Mouse (Mus musculus) CH12.LX (cell line): ENCODE results near the gene Dcst1. TPM values are rescaled to one million over a fixed set of nuclear protein-coding genes. Genes with fewer than 3 reads are reported as not detected.

Experiments
- DNase-seq: peaks from one replicate; pipeline ENCODE4 v3.0.0-alpha.2; 2013; ENCODE audit errors: extremely low read depth
- H3K27ac ChIP-seq: 2 replicates; pipeline ENCODE4 v1.5.1; 2012; ENCODE audit warnings: low read depth, mild to moderate bottlenecking, control low read depth, moderate library complexity; ENCODE audit not compliant: insufficient read depth
- H3K27me3 ChIP-seq: replicated peaks from 2 replicates; pipeline ENCODE3; 2012; ENCODE audit warnings: inconsistent platforms
- H3K36me3 ChIP-seq, 2 experiments: replicated peaks in 1 of 2; 2 replicates each; pipeline versions ENCODE3 to v1.6.1; 2012; ENCODE audit warnings: inconsistent platforms in 1 of 2, low read length in 1 of 2, mild to moderate bottlenecking in 1 of 2, mixed read lengths in 1 of 2, moderate library complexity in 1 of 2; ENCODE audit not compliant: control insufficient read depth in 1 of 2, insufficient read depth in 1 of 2
- H3K4me1 ChIP-seq, 2 experiments: 2 replicates each; pipeline ENCODE4 v1.6.1; 2012; ENCODE audit warnings: inconsistent platforms in 1 of 2, moderate library complexity in 1 of 2; ENCODE audit not compliant: insufficient read depth in 2 of 2, control insufficient read depth in 1 of 2
- H3K4me2 ChIP-seq: 2 replicates; pipeline ENCODE4 v1.6.1; 2012; ENCODE audit warnings: low read depth, mild to moderate bottlenecking, control low read depth; ENCODE audit not compliant: poor library complexity, insufficient read depth, severe bottlenecking
- H3K4me3 ChIP-seq, 3 experiments: fragments of 150-350 bp in 1 of 3; sonication (generic) in 1 of 3; replicated peaks in 1 of 3; 2 replicates each; pipeline versions ENCODE3 to v1.5.1; 2011 to 2012; ENCODE audit warnings: low read depth in 2 of 3, low read length in 2 of 3, mild to moderate bottlenecking in 2 of 3, moderate library complexity in 2 of 3, control low read depth in 1 of 3, improper control_type of control experiment in 1 of 3, inconsistent platforms in 1 of 3, mixed read lengths in 1 of 3; ENCODE audit not compliant: poor library complexity in 1 of 3
- H3K79me2 ChIP-seq: replicated peaks from 2 replicates; pipeline ENCODE4 v1.6.1; 2012; ENCODE audit warnings: mild to moderate bottlenecking, moderate library complexity; ENCODE audit not compliant: control insufficient read depth, poor library complexity, insufficient read depth, severe bottlenecking; ENCODE audit errors: extremely low read depth
- H3K9ac ChIP-seq: 2 replicates; pipeline ENCODE4 v1.6.1; 2012; ENCODE audit warnings: low read depth, mild to moderate bottlenecking, control low read depth, moderate library complexity; ENCODE audit not compliant: insufficient read depth
- H3K9me3 ChIP-seq: replicated peaks from 2 replicates; pipeline ENCODE3; 2012; ENCODE audit warnings: low read length, inconsistent platforms, mixed read lengths
- BHLHE40 ChIP-seq: IDR thresholded peaks from 2 replicates; pipeline ENCODE4 v1.6.1; 2011; ENCODE audit warnings: mild to moderate bottlenecking, low read depth, low read length, improper control_type of control experiment
- CHD1 ChIP-seq: IDR thresholded peaks from 2 replicates; pipeline ENCODE4 v1.6.1; 2012; ENCODE audit warnings: low read depth, low read length, improper control_type of control experiment, inconsistent platforms
- CHD2 ChIP-seq: IDR thresholded peaks from 2 replicates; pipeline ENCODE4 v1.6.1; 2011; ENCODE audit warnings: low read length, improper control_type of control experiment
- CTCF ChIP-seq, 2 experiments: IDR thresholded peaks in 1 of 2; conservative IDR thresholded peaks in 1 of 2; 2 replicates each; pipeline ENCODE4 v1.5.1; 2011 to 2012; ENCODE audit warnings: low read depth in 2 of 2, low read length in 2 of 2, improper control_type of control experiment in 1 of 2, inconsistent platforms in 1 of 2, mild to moderate bottlenecking in 1 of 2, moderate library complexity in 1 of 2
- E2F4 ChIP-seq: IDR thresholded peaks from 2 replicates; pipeline ENCODE4 v1.6.1; 2011; ENCODE audit warnings: low read depth, low read length, improper control_type of control experiment; ENCODE audit not compliant: insufficient replicate concordance
- ELF1 ChIP-seq: IDR thresholded peaks from 2 replicates; pipeline ENCODE4 v1.6.1; 2014; ENCODE audit warnings: low read depth, mild to moderate bottlenecking, inconsistent platforms, low read length, improper control_type of control experiment
- EP300 ChIP-seq: IDR thresholded peaks from 2 replicates; pipeline ENCODE4 v1.6.1; 2011; ENCODE audit warnings: low read length, improper control_type of control experiment
- ETS1 ChIP-seq: conservative IDR thresholded peaks from 2 replicates; pipeline ENCODE4 v1.6.1; 2012; ENCODE audit warnings: low read depth, mild to moderate bottlenecking, inconsistent platforms, low read length, improper control_type of control experiment, moderate library complexity
- GABPA ChIP-seq: IDR thresholded peaks from 2 replicates; pipeline ENCODE4 v1.6.1; 2012; ENCODE audit warnings: low read depth, low read length, improper control_type of control experiment, inconsistent platforms; ENCODE audit not compliant: insufficient replicate concordance
- HCFC1 ChIP-seq: IDR thresholded peaks from 2 replicates; pipeline ENCODE4 v1.6.1; 2012; ENCODE audit warnings: low read depth, mild to moderate bottlenecking, inconsistent platforms, low read length, improper control_type of control experiment
- IRF4 ChIP-seq: IDR thresholded peaks from 2 replicates; pipeline ENCODE4 v1.6.1; 2014; ENCODE audit warnings: low read depth, mild to moderate bottlenecking, inconsistent platforms, low read length, improper control_type of control experiment
- JUN ChIP-seq: IDR thresholded peaks from 2 replicates; pipeline ENCODE4 v1.6.1; 2011; ENCODE audit warnings: low read depth, mild to moderate bottlenecking, low read length, improper control_type of control experiment, moderate library complexity; ENCODE audit not compliant: insufficient read depth
- JUND ChIP-seq: conservative IDR thresholded peaks from 2 replicates; pipeline ENCODE4 v1.6.1; 2011; ENCODE audit warnings: low read depth, low read length, improper control_type of control experiment
- KAT2A ChIP-seq: IDR thresholded peaks from 2 replicates; pipeline ENCODE4 v1.6.1; 2012; ENCODE audit warnings: low read length, improper control_type of control experiment, inconsistent platforms; ENCODE audit not compliant: insufficient replicate concordance
- MAFK ChIP-seq: IDR thresholded peaks from 2 replicates; pipeline ENCODE4 v1.6.1; 2011; ENCODE audit warnings: low read length, improper control_type of control experiment; ENCODE audit not compliant: insufficient replicate concordance
- MAX ChIP-seq: IDR thresholded peaks from 2 replicates; pipeline ENCODE4 v1.6.1; 2011; ENCODE audit warnings: low read length, improper control_type of control experiment
- MAZ ChIP-seq: IDR thresholded peaks from 2 replicates; pipeline ENCODE4 v1.6.1; 2012; ENCODE audit warnings: low read depth, mild to moderate bottlenecking, inconsistent platforms, low read length, improper control_type of control experiment, moderate library complexity
- MEF2A ChIP-seq: IDR thresholded peaks from 2 replicates; pipeline ENCODE4 v1.6.1; 2014; ENCODE audit warnings: low read depth, mild to moderate bottlenecking, inconsistent platforms, low read length, improper control_type of control experiment, borderline replicate concordance
- MXI1 ChIP-seq: IDR thresholded peaks from 2 replicates; pipeline ENCODE4 v1.6.1; 2011; ENCODE audit warnings: mild to moderate bottlenecking, low read depth, low read length, improper control_type of control experiment
- MYC ChIP-seq: IDR thresholded peaks from 2 replicates; pipeline ENCODE4 v1.6.1; 2011; ENCODE audit warnings: low read depth, mild to moderate bottlenecking, improper control_type of control experiment, low read length
- NELFE ChIP-seq: IDR thresholded peaks from 2 replicates; pipeline ENCODE4 v1.6.1; 2011; ENCODE audit warnings: low read depth, low read length, improper control_type of control experiment
- NRF1 ChIP-seq: IDR thresholded peaks from 2 replicates; pipeline ENCODE4 v1.6.1; 2014; ENCODE audit warnings: low read depth, mild to moderate bottlenecking, inconsistent platforms, low read length, improper control_type of control experiment, moderate library complexity
- PAX5 ChIP-seq: IDR thresholded peaks from 2 replicates; pipeline ENCODE4 v1.6.1; 2012; ENCODE audit warnings: low read length, inconsistent platforms, mixed read lengths
- POLR2A ChIP-seq: IDR thresholded peaks from 2 replicates; pipeline ENCODE4 v1.6.1; 2011; ENCODE audit warnings: low read depth, mild to moderate bottlenecking, improper control_type of control experiment, low read length
- POLR2AphosphoS2 ChIP-seq: IDR thresholded peaks from 2 replicates; pipeline ENCODE4 v1.6.1; 2011; ENCODE audit warnings: low read depth, low read length, improper control_type of control experiment
- RAD21 ChIP-seq: IDR thresholded peaks from 2 replicates; pipeline ENCODE4 v1.6.1; 2011; ENCODE audit warnings: low read depth, mild to moderate bottlenecking, low read length, improper control_type of control experiment, moderate library complexity
- RCOR1 ChIP-seq: conservative IDR thresholded peaks from 2 replicates; pipeline ENCODE4 v1.6.1; 2012; ENCODE audit warnings: low read depth, mild to moderate bottlenecking, inconsistent platforms, low read length, improper control_type of control experiment
- SIN3A ChIP-seq: IDR thresholded peaks from 2 replicates; pipeline ENCODE4 v1.6.1; 2012; ENCODE audit warnings: low read length, improper control_type of control experiment, inconsistent platforms
- SMC3 ChIP-seq: IDR thresholded peaks from 2 replicates; pipeline ENCODE4 v1.6.1; 2011; ENCODE audit warnings: low read depth, low read length, improper control_type of control experiment
- TBP ChIP-seq: conservative IDR thresholded peaks from 2 replicates; pipeline ENCODE4 v1.6.1; 2011; ENCODE audit warnings: low read depth, low read length, improper control_type of control experiment
- TCF12 ChIP-seq: IDR thresholded peaks from 2 replicates; pipeline ENCODE4 v1.6.1; 2014; ENCODE audit warnings: low read depth, mild to moderate bottlenecking, inconsistent platforms, low read length, improper control_type of control experiment
- UBTF ChIP-seq: IDR thresholded peaks from 2 replicates; pipeline ENCODE4 v1.6.1; 2012; ENCODE audit warnings: low read depth, mild to moderate bottlenecking, inconsistent platforms, low read length, improper control_type of control experiment, moderate library complexity
- USF1 ChIP-seq: IDR thresholded peaks from 2 replicates; pipeline ENCODE4 v1.6.1; 2014; ENCODE audit warnings: low read depth, mild to moderate bottlenecking, inconsistent platforms, low read length, improper control_type of control experiment
- USF2 ChIP-seq: conservative IDR thresholded peaks from 2 replicates; pipeline ENCODE4 v1.6.1; 2011; ENCODE audit warnings: low read depth, low read length, improper control_type of control experiment
- ZC3H11A ChIP-seq: IDR thresholded peaks from 2 replicates; pipeline ENCODE4 v1.6.1; 2012; ENCODE audit warnings: low read depth, mild to moderate bottlenecking, inconsistent platforms, low read length, improper control_type of control experiment
- ZKSCAN1 ChIP-seq: IDR thresholded peaks from 2 replicates; pipeline ENCODE4 v1.6.1; 2012; ENCODE audit warnings: low read depth, inconsistent platforms, low read length, improper control_type of control experiment, borderline replicate concordance
- ZMIZ1 ChIP-seq: IDR thresholded peaks from 2 replicates; pipeline ENCODE4 v1.6.1; 2012; ENCODE audit warnings: low read depth, mild to moderate bottlenecking, inconsistent platforms, low read length, improper control_type of control experiment
- ZNF384 ChIP-seq: IDR thresholded peaks from 2 replicates; pipeline ENCODE4 v1.6.1; 2012; ENCODE audit warnings: low read depth, low read length, improper control_type of control experiment, inconsistent platforms
- dilution Hi-C: fragments of 300-500 bp; cut with MboI; formaldehyde crosslinking; loops from 2 replicates; pipeline ENCODE4 v1.14.3; 2020; ENCODE audit warnings: low sequenced_read_pairs; ENCODE audit not compliant: extremely low pct_unique_long_range_greater_than_20kb, extremely low pct_ligation_motif_present
- in situ Hi-C: fragments of 300-500 bp; cut with MboI; formaldehyde crosslinking; loops from 3 replicates; pipeline ENCODE4 v1.14.3; 2019; ENCODE audit warnings: low sequenced_read_pairs, low pct_ligation_motif_present, low pct_unique_long_range_greater_than_20kb, mixed read lengths
- polyA plus RNA-seq: library from polyadenylated mRNA; unstranded; fragments of >175 nt; gene quantifications from 2 replicates; pipeline ENCODE4 v1.2.1, GENCODE M21; 2012; ENCODE audit warnings: low read depth; ENCODE audit not compliant: insufficient read length
- total RNA-seq, 2 experiments: library from RNA; depleted of rRNA; stranded (reverse); fragments of 300-350 nt in 1 of 2; fragments of >200 nt in 1 of 2; gene quantifications; 2 replicates each; pipeline ENCODE4 v1.2.3; 2012 to 2014

The Dcst1 gene
- total and polyA plus RNA-seq, 3 experiments = 0.04 to 0.10 TPM; not detected in 1

DNA sequence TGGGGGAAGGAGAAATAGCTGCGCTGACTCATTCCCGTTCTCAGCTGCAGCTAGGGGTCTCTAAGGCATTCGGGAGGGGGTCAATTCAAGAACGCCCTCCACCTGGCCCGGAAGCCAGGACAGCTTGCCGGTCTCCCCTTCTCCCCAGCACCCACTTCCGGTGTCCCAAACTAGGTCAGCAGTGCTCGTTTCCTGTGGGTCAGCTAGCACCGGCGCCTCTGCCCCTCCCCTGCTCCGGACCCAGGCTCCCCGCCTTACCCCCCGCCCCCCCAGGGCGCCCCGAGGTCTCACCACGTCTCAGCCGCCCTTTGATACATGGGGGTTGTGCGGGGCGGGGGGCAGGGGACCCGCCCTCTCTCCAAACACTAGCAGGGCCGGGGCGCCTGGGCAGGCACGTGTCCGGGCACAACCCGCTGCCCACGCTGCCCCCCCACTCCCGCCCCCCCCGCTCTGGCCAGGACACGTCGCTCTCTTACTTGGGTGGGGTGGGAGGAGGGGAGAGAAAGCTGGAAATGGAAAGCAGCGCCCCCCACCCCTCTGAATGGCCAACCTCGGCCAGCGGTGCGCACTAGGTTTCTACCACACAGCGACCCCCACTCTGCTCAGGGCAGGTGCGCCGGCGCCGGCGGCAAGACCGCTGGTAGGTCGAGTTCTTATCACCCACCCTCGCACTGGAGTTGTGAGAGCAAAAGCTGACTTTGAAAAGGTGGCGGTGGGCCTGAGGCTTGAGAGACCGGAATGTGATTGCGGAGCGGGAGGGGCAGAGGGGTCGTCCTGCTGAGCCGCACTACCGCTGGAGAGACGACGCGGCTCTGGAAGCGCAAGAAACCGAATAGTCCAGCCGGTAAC, 26.8 kb upstream of the Dcst1 start:
- in situ Hi-C loops = no loop called here
- dilution Hi-C loops = no loop called here
- DNase-seq = peak; percentile 77
- peak overlapping the region; percentile 99 for H3K27ac ChIP-seq
- H3K9ac ChIP-seq = peak overlapping the region; percentile 97
- peaks cover 0 to 4% of the 10 kb centered on the region in 2 experiments for H3K36me3 ChIP-seq
- H3K27me3 ChIP-seq = no peaks in the 10 kb centered on the region
- H3K4me3 ChIP-seq = peak overlapping the region; percentile 60 to 86 (median 85)
- no peak for TF ChIP-seq RAD21
- no peak for TF ChIP-seq ZNF384
- no peak for TF ChIP-seq E2F4
- TF ChIP-seq USF2 = no peak
- TF ChIP-seq SMC3 = no peak
- 0 out of 2 replicates have a peak, but pooled peaks have one; percentile 41 for TF ChIP-seq JUN
- TF ChIP-seq ETS1 = peak; percentile 89
- TF ChIP-seq MXI1 = peak; percentile 82; the same call in 1 of the 2 replicates
- no peak for TF ChIP-seq CTCF (conservative IDR thresholded peaks at IDR 0.05 in 1 of 2, IDR thresholded peaks at IDR 0.05 in 1 of 2; ENCODE audit: low read depth in 2 of 2, low read length in 2 of 2)
- no peak for TF ChIP-seq ZC3H11A
- 0 out of 2 replicates have a peak, but pooled peaks have one; percentile 10 for TF ChIP-seq NELFE
- TF ChIP-seq NRF1 = peak; percentile 62
- TF ChIP-seq JUND = no peak
- peak; percentile 81; the same call in 1 of the 2 replicates for TF ChIP-seq MAZ
- no peak for TF ChIP-seq POLR2AphosphoS2
- TF ChIP-seq UBTF = no peak
- TF ChIP-seq EP300 = peak; percentile 80
- peak; percentile 56; the same call in 1 of the 2 replicates for TF ChIP-seq KAT2A
- 0 out of 2 replicates have a peak, but pooled peaks have one; percentile 32 for TF ChIP-seq MEF2A
- no peak for TF ChIP-seq TBP
- TF ChIP-seq MYC = peak; percentile 26; the same call in 1 of the 2 replicates
- TF ChIP-seq CHD2 = peak; percentile 67
- peak; percentile 85 for TF ChIP-seq ELF1
- TF ChIP-seq SIN3A = peak; percentile 63; the same call in 1 of the 2 replicates
- no peak for TF ChIP-seq CHD1
- no peak for TF ChIP-seq PAX5
- peak; percentile 92 for TF ChIP-seq TCF12
- TF ChIP-seq MAX = peak; percentile 26; the same call in 1 of the 2 replicates
- TF ChIP-seq GABPA = no peak
- TF ChIP-seq IRF4 = peak; percentile 86
- TF ChIP-seq POLR2A = peak; percentile 38; the same call in 1 of the 2 replicates
- no peak for TF ChIP-seq RCOR1
- no peak for TF ChIP-seq ZKSCAN1
- TF ChIP-seq USF1 = no peak
- no peak for TF ChIP-seq MAFK
- TF ChIP-seq BHLHE40 = peak; percentile 71
- peak; percentile 64 for TF ChIP-seq HCFC1
- peak; percentile 65; the same call in 1 of the 2 replicates for TF ChIP-seq ZMIZ1
- H3K4me1 ChIP-seq = peaks cover 6 to 50% of the 10 kb centered on the region in 2 experiments
- no peaks in the 10 kb centered on the region for H3K9me3 ChIP-seq
- peak overlapping the region; percentile 54 for H3K4me2 ChIP-seq
- peaks cover 23% of the 10 kb centered on the region; the same call in 1 of the 2 replicates for H3K79me2 ChIP-seq
